Mouse (Mus musculus) thymus, postnatal 25 days (tissue): ENCODE results near the gene Tfip11.
"Not testable (repeated sequence)": the region's sequence is repeated elsewhere in the genome, so short reads cannot be mapped to it uniquely, and the experiment has no call there.

Experiments
- DNase-seq: peaks from one replicate; pipeline ENCODE4 v3.0.0; 2022

Gene Tfip11

DNA sequence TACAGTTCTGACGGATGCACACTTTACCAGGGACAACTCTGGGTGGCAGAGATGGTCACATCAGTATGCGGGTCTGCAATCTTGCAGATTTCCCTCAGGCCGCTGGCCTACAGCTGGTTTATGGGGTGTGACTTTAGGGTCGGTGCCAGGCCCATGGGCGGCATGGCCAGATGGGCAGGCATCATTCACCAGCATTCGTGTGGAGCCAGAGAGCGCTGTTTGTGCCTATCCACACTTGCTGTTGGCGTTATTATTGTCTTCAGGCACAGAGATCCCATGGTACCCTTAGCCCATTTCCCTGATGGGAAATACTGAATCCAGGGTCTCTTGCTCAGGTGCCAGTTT is 35.6 kb upstream of the Tfip11 start:
- no peak for DNase-seq

DNA sequence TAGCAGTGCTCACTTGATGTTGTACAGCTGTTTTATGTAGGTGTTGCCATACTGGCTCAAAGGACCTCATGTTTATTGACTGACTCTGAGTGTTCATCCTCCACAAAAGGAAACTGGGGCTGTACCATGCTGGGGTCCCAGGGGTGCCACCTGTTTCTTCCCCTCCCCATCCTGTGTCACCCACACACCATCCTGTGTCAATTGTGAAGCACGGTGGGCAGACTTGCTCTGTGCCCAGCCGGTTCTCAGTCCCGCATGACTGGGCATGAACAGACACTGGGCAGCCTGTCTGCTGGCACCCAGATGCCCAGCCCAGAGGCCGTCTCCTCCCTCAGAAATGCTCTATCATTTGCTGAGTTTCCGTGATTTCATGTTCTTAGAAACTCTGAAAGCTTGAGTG is 34.3 kb upstream of the Tfip11 start:
- DNase-seq: no peak

DNA sequence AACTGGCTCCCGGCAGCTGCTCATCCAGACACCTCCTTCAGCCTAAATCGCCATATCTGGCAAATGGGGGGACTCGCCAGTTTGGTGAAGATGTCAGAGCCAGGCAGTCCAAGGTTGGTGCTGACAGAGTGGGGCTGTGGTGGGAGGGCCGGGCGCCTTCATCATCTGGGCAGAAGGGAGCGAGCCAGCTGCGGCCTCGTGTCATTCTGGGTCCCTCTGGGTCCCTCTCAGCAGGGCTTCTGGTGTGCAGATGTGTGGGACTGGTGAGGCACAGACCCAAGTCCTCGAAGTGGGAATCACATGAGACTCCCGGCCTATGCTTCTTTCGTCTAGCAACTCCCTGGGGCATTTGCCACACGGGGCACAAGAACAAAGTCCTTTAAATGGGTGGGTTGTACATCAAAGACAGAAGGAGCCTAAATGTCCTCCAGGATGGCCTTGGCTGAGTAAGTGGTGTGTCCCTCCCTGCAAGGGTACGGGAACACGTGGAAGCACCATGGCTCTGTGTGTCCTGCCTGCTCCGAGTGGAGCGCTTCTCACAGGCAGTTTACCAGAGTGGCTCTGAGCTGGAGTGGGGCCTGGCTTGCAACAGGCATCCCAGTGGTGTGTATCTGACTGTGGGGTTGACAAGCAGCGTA is 33.7 kb upstream of the Tfip11 start:
- no peak for DNase-seq

DNA sequence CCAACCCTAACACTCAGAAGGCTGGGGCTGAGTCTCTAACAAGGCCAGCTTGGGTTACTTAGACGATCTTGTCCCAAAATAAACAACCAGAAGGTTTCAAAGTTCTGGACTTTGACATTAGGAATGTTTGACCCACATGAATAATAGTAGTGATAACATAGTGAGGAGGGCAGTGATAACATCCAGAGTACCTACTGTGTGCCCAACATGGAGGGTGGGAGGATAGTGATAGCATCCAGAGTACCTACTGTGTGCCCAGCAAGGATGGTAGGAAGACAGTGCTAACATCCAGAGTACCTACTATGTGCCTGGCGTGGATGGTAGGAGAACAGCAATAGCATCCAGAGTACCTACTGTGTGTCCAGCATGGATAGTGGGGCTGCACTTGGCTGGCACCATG is 32.4 kb upstream of the Tfip11 start:
- no peak for DNase-seq

DNA sequence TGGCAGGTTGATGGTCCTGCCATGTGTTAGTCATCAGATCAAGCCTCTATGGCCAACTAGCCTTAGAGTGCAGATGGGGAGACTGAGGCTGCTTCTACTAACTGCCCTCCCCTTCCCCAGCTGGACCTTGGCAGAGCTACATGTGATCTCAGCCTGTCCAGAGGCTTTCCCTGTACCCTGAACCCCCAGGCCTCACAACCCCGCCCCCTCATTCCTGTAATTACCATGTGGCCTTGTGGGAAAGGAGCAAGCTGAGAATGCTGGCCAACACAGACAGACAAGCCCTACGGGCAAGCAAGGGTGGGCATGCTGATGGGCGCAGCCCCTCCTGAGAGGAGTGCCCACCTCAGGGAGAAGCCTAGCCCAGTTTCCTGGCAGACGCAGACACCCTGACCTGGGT is 31.5 kb upstream of the Tfip11 start:
- DNase-seq: no peak

DNA sequence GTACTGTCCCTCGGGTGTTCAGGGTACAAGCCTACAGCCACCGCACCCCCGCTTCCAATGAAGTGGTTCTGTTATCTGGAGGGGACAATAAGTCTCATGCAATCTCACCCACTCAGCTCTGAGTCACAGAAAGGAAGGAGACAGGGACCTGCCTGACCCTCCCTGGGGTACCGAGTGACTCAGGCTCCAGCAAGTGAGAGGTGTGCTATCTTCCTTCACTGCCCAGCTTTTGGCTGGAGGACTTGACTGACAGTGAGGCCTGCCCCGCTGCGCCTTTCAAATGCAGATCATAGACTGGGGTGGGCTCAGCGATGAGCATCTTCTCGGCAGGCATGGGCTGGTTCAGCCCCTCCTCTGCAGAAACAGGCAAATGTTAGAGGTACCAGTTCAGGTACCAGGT is 31.0 kb upstream of the Tfip11 start:
- no peak for DNase-seq

DNA sequence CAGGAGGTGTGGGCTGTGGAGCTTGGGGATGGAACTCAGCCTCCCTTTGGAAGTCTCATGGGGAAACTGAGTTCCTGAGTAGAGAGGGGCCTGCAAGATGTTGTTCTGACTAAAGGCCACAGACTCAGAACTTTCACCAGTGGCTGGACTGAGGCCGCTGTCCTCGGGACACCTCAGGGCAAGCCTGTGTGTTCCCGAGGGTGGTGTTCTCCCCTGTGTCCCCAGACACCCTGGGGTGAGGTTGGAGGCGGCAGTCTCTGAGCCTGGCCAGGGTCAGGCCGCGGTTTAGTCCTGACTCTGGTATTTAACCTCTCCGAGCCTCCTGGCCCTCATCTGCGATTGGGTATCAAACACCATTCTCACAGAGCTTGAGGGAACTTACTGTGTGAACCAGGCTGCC is 30.6 kb upstream of the Tfip11 start:
- no peak for DNase-seq

- DNase-seq: no peak
These were observed 29.6 kb upstream of the Tfip11 start for GRCm38 (mm10) chr5:112296404-112297181.

DNA sequence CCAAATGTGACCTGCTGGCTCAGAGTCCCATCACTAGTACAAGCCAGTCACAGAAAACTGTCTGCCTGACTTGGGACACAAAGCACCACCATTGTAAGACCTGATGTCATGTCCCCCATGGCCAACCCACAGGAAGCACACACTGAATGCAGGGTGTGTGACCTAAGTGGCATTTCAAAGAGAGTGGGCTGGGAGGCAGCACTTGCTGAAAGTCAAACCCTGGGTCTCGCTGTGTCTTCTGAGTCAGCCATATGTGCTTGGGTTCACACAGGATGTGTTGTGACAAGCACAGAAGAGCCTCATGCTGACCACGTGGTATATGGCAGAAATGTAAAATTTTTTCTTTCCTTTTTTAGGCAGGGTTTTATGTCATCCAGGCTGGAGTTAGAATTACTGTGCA is 28.9 kb upstream of the Tfip11 start:
- peak; percentile 43 for DNase-seq

- peak; percentile 63 for DNase-seq
These were observed 27.8 kb upstream of the Tfip11 start for GRCm38 (mm10) chr5:112298226-112298988.

DNA sequence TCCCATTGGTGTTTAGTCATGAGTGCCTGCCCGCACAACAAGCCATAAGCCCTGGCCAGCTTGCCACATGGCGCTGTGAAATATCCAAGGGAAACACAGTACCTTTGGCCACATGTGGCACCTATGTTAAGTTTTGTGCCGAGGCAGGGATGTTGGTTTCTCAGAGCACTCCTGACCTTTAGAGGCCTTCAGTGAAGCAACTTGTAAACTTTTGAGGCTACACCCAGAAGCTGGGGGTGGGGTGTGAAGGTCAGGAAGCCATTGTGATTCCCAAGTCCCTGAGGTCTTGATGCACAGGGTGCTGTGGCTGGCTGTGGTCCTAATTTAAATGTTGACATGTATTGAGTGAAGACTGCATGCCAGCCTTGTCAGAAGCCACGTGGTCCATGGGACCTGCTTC is 26.8 kb upstream of the Tfip11 start:
- no peak for DNase-seq

GRCm38 (mm10) chr5:112300112-112300511 is 26.0 kb upstream of the Tfip11 start:
- no peak for DNase-seq

- DNase-seq: no peak
These were observed 25.3 kb upstream of the Tfip11 start for GRCm38 (mm10) chr5:112300721-112301308.

GRCm38 (mm10) chr5:112301694-112302093 is 24.5 kb upstream of the Tfip11 start:
- DNase-seq: no peak

- no peak for DNase-seq
These were observed 23.8 kb upstream of the Tfip11 start for GRCm38 (mm10) chr5:112302310-112302709.

GRCm38 (mm10) chr5:112305842-112306241 is 20.3 kb upstream of the Tfip11 start:
- no peak for DNase-seq

DNA sequence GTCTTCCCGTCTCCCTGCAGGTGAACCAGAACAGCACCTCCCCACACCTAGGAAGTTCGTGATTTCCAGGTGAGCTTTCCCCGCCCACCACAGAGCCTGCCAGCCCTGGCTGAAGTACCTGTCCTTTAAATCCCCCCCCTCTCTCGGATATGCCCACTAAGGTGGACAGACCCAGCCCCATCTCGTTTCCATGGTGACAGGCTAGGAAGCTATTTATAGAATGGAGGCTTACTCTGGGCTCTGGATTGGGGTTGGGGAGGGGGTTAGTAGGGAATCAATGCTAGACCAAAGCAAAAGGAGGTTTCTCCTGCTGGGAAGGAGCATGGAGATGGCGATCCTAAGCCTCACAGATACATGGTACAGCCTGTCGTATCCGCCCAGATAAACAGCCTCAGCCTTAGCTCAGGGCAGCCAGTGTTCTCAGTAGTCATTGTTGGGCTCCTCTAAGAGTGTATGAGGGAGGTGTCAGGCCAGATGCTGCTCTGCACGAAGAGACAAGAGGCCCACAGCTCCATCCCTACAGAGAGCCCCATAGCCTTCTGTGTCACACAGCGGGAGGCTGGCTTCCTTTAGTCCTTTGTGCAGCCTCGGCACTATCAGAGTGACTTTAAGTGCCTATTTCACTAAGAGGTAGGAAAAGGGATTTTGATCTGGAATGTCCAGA is 12.8 kb upstream of the Tfip11 start:
- no peak for DNase-seq

GRCm38 (mm10) chr5:112316468-112316867 is 9.7 kb upstream of the Tfip11 start:
- no peak for DNase-seq

GRCm38 (mm10) chr5:112317328-112317727 is 8.8 kb upstream of the Tfip11 start:
- DNase-seq: no peak

DNA sequence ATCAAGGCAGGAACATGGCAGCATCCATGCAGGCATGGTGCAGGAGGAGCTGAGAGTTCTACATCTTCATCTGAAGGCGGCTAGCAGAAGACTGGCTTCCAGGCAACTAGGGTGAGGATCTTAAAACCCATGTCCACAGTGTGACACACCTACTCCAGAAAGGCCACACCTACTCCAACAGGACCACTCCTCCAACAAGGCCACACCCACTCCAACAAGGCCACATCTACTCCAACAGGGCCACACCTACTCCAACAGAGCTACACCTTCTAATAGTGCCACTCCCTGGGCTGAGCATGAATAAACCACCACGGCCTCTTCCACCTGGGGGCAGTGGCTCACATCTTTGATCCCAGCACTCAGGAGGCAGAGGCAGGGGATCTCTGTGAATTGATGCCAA is 6.8 kb upstream of the Tfip11 start:
- DNase-seq: not testable (repeated sequence)

DNA sequence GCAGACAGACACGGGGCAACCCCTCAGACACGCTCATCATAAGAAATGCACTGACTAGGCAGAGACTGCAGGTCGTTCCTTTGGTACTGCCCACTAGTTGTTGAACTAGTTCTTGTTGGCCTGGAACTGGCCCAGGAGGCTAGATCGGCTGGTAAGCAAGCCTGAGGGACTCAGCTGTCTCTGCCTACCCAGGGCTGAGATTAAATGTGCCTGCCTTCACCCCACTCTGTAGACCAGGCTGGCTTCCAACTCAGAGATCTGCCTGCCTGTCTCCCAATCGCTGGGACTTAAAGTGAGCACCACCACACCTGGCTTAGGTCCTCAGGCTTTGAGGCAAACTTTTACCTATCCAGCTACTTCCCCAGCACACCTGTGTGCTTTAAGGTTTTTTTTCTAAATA is 5.8 kb upstream of the Tfip11 start:
- DNase-seq: no peak

- DNase-seq: no peak
These were observed 5.2 kb upstream of the Tfip11 start for GRCm38 (mm10) chr5:112320936-112321335.

DNA sequence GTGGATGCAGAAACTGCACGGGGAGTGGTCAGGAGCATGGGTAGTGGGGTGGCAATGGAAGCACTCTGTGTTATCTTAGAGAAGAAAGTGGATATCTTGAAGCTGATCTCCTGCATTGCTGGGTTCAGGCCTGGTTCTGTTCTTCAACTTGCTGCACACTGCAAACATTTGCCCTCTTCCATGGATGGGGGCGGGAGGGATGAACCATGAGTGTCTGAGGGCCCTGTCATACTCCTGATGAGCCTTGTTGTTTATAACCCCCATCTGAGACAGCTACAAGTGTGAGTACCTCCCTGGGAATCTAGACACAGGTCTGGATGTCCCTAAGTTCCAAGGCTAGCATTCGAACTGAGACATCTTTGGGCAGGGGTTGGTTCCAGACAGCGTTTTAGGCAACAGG is 4.8 kb upstream of the Tfip11 start:
- DNase-seq: no peak
